Mouse (Mus musculus) activated CD4-positive, CD25-positive, alpha-beta regulatory T cell, adult 4 months (primary cell): ENCODE measurements around the gene H1foo. TPM values are rescaled to one million over a fixed set of nuclear protein-coding genes. Genes with fewer than 3 reads are reported as not detected.

Source experiments
- ATAC-seq: one replicate; pipeline ENCODE4 v1.8.0; 2017
- polyA plus RNA-seq, 2 experiments: library from polyadenylated mRNA; unstranded; fragments of 100-300 nt; shearing (Covaris generic); gene quantifications; one replicate each; pipeline ENCODE4 v1.2.1; 2017

The H1foo gene
- polyA plus RNA-seq, 2 experiments from 2014 or later: 0.52 TPM; not detected in 1

GRCm38 (mm10) chr6:115987096-115987747, 42.5 kb downstream of the H1foo start:
- ATAC-seq: no peak

- no peak for ATAC-seq
Observed at GRCm38 (mm10) chr6:115989032-115989431, 44.3 kb downstream of the H1foo start.

GRCm38 (mm10) chr6:115989607-115990006, 44.9 kb downstream of the H1foo start:
- ATAC-seq: peak; percentile 59

GRCm38 (mm10) chr6:115990056-115990455, 45.3 kb downstream of the H1foo start:
- ATAC-seq: no peak

GRCm38 (mm10) chr6:115990479-115990878, 45.7 kb downstream of the H1foo start:
- ATAC-seq: no peak

- no peak for ATAC-seq
Observed at GRCm38 (mm10) chr6:115991108-115991880, 46.6 kb downstream of the H1foo start.

- ATAC-seq: no peak
Observed at GRCm38 (mm10) chr6:115991881-115992620, 47.3 kb downstream of the H1foo start.

- no peak for ATAC-seq
Observed at GRCm38 (mm10) chr6:115992981-115993380, 48.2 kb downstream of the H1foo start.

- no peak for ATAC-seq
Observed at GRCm38 (mm10) chr6:115993463-115994145, 48.9 kb downstream of the H1foo start.

- no peak for ATAC-seq
Observed at GRCm38 (mm10) chr6:115994146-115994876, 49.6 kb downstream of the H1foo start.

- ATAC-seq: peak; percentile 63
Observed at GRCm38 (mm10) chr6:115994877-115995520, 50.3 kb downstream of the H1foo start, which contains the start of gene Plxnd1. Gene Plxnd1, minus strand, starts transcription at chr6:115995005.

- ATAC-seq: no peak
Observed at GRCm38 (mm10) chr6:115995531-115995941, 50.8 kb downstream of the H1foo start.

GRCm38 (mm10) chr6:115996171-115996851, 51.6 kb downstream of the H1foo start:
- peak; percentile 73 for ATAC-seq

- no peak for ATAC-seq
Observed at GRCm38 (mm10) chr6:115997726-115998311, 53.1 kb downstream of the H1foo start.

- no peak for ATAC-seq
Observed at GRCm38 (mm10) chr6:115998758-115999157, 54.0 kb downstream of the H1foo start.

GRCm38 (mm10) chr6:115999227-115999626, 54.5 kb downstream of the H1foo start:
- ATAC-seq: no peak
